Mouse (Mus musculus) heart, embryonic 16.5 days (tissue): ENCODE measurements around the gene Donson. TPM values are rescaled to one million over a fixed set of nuclear protein-coding genes. Genes with fewer than 3 reads are reported as not detected.
"Not testable (repeated sequence)": the region's sequence is repeated elsewhere in the genome, so short reads cannot be mapped to it uniquely, and the experiment has no call there.

Source experiments
- ATAC-seq: fragments of 200-750 bp; cut with Nextera tagmentation; replicated peaks from 2 replicates; pipeline ENCODE4 v1.8.0; 2017; ENCODE audit warnings: moderate number of reproducible peaks; ENCODE audit not compliant: insufficient read depth, low FRiP score; ENCODE audit errors: extremely low read depth
- H3K27ac ChIP-seq: fragments of 300-500 bp; sonication (generic); 2 replicates; pipeline ENCODE4 v1.5.1; 2014; ENCODE audit warnings: mild to moderate bottlenecking, low read length, control low read depth, moderate library complexity
- H3K27me3 ChIP-seq: fragments of 300-500 bp; sonication (generic); 2 replicates; pipeline ENCODE4 v1.6.1; 2014; ENCODE audit warnings: low read length, mixed read lengths; ENCODE audit not compliant: control insufficient read depth, insufficient read depth
- H3K36me3 ChIP-seq: fragments of 300-500 bp; sonication (generic); 2 replicates; pipeline ENCODE4 v1.6.1; 2014; ENCODE audit not compliant: control insufficient read depth, insufficient read depth
- H3K4me1 ChIP-seq: fragments of 300-500 bp; sonication (generic); 2 replicates; pipeline ENCODE4 v1.6.1; 2014; ENCODE audit warnings: low read length, mixed read lengths; ENCODE audit not compliant: control insufficient read depth, insufficient read depth
- H3K4me2 ChIP-seq: fragments of 300-500 bp; sonication (generic); 2 replicates; pipeline ENCODE4 v1.6.1; 2014; ENCODE audit warnings: low read depth, mild to moderate bottlenecking, control low read depth, low read length
- H3K4me3 ChIP-seq: fragments of 300-500 bp; sonication (generic); 2 replicates; pipeline ENCODE4 v1.5.1; 2014; ENCODE audit warnings: mild to moderate bottlenecking, control low read depth, low read length
- H3K9ac ChIP-seq: fragments of 300-500 bp; sonication (generic); 2 replicates; pipeline ENCODE4 v1.6.1; 2014; ENCODE audit warnings: low read length, control low read depth
- H3K9me3 ChIP-seq: fragments of 300-500 bp; sonication (generic); replicated peaks from 2 replicates; pipeline ENCODE4 v1.6.1; 2016; ENCODE audit warnings: low read length; ENCODE audit not compliant: control insufficient read depth
- WGBS: fragments of 180-500 bp; shearing (Covaris S2); extraction: QIAGEN DNeasy Blood & Tissue Kit; methylation state at CpG from one replicate; pipeline ENCODE4 v1.1.7; 2014; 5-methylcytosine and 5-hydroxymethylcytosine counted together
- polyA plus RNA-seq: library from polyadenylated mRNA; unstranded; fragments of >200 nt; fragmentation: Nextera tagmentation; extraction: Ambion mirVana; gene quantifications from 2 replicates; pipeline ENCODE4 v1.2.1, GENCODE M21; 2015

Donson gene
- polyA plus RNA-seq, 1 experiment from 2014 or later, result 10.8 TPM

DNA sequence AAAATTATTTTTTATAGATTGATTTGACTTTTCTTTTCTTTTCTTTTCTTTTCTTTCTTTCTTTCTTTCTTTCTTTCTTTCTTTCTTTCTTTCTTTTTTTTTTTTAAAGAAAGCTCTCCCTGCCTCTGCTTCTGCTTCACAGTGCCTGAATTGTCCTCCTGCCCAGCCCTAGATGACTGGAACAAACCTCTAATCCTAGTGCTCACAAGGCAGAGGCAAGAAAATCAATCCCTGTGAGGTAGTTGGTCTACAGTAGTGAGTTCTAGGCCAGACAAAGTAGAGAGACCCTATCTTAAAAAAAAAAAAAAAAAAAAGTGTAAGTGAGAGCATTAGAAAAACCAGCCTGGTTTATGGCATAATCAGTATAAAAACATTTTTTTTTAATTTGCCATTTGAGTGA, 38.8 kb downstream of the Donson start:
- Histone ChIP-seq H3K4me3 (no peak overlapping the region), H3K36me3 (peaks cover 12% of the 10 kb centered on the region), H3K4me1 (peaks cover 14% of the 10 kb centered on the region), H3K4me2 (peak overlapping the region; percentile 30; the same call in 1 of the 2 replicates), H3K27me3 (no peaks in the 10 kb centered on the region), H3K9me3 (no peaks in the 10 kb centered on the region), H3K27ac (no peak overlapping the region), H3K9ac (no peak overlapping the region)
- no peak for ATAC-seq

DNA sequence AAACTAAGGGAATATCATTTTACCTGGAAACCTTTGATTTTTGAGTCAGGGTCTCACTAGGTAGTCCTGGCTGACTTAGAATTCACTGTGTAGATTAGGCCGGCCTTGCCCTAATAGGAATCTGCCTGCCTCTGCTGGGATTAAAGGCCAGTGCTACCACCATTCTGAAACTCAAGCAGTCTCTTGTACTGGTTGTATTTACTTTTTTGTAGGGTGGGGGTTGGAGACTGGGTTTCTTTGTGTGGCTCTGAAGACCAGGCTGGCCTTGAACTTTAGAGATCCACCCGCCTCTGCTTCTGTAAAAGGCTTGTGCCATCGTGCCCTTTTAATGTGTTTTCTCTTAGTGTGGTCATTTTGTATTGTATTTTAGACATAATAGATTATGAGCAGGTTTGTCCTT, 39.3 kb downstream of the Donson start:
- H3K4me2 ChIP-seq, result peak overlapping the region; percentile 73
- no peaks in the 10 kb centered on the region for H3K27me3 ChIP-seq
- peak overlapping the region; percentile 45 for H3K4me3 ChIP-seq
- 48% methylated on average over 3 of the region's 3 CpGs for WGBS
- no peak for ATAC-seq
- peaks cover 14% of the 10 kb centered on the region for H3K4me1 ChIP-seq
- no peaks in the 10 kb centered on the region for H3K9me3 ChIP-seq
- H3K9ac ChIP-seq, result peak overlapping the region; percentile 58
- peaks cover 11% of the 10 kb centered on the region for H3K36me3 ChIP-seq
- no peak overlapping the region for H3K27ac ChIP-seq

DNA sequence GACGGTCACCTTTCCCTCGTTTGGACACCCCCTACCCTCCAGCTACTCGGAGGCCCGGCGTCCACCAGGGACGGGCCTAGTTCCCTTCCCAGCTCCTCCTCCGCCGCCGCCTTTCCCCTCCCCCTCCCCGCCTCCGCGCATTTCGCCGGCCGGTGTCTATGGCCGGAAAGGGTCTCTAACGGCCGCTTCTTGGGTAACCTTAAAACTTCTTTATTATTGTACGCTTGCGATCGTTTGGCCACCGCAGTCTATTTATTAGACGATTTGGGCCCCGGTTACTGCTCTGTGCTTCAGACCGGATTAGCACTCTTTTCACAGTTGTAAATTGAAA, 40.4 kb downstream of the Donson start:
- peak; percentile 64 for ATAC-seq
- WGBS, result 0% methylated on average over 25 of the region's 25 CpGs

DNA sequence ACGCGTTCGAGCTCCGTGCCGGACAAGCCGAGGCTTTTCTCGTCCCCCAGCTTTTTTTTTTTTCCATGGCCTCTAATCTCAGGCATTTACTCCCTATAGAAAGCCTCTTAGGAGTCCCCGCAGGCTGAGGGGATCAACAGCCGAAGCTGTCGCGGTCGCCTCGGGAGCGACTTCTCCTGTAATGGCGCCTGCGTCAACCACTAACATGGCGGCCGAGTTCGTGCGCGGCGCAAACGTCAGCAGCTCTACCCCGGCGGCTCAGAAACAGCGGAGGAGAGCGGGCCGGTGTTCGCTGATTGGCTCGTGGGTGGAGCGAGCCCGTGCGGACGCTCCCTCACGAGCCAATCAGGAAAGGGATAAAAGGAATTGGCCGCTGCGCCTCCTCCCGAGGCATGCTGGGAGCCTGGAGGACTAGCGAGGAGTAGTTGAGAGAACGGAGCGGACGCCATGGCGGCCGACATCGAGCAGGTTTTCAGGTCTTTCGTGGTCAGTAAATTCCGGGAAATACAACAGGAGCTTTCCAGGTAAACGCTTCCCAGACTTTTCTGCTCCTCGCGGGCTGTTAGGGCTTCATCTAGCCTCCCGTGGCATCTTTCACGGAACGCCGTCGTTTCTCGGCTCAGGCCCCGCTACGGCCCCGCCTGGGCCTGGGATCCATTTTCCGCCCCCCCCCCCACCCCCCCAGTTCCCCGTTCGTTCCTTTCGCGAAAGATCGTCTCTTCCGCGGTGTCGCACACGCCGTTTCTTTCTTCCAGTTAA, 40.9 kb downstream of the Donson start, which contains the start of gene Son:
Son (plus strand) TSS at position 46 of the 759 bp plus-strand sequence.
- peak within 1 kb of the TSS; percentile 100 for H3K27ac ChIP-seq
- peak; percentile 96 for ATAC-seq
- no peaks in the 10 kb centered on the region for H3K27me3 ChIP-seq
- H3K36me3 ChIP-seq, result peaks cover 11% of the 10 kb centered on the region
- H3K9ac ChIP-seq, result peak within 1 kb of the TSS; percentile 93
- under 1% methylated on average over 68 of the region's 70 CpGs for WGBS
- peak within 1 kb of the TSS; percentile 82 for H3K4me2 ChIP-seq
- peak within 1 kb of the TSS; percentile 72 for H3K4me3 ChIP-seq
- peaks cover 12% of the 10 kb centered on the region for H3K4me1 ChIP-seq
- H3K9me3 ChIP-seq, result no peaks in the 10 kb centered on the region

More for the DNA sequence above, 40.4 kb downstream of the Donson start:
- Histone ChIP-seq H3K27ac (peak overlapping the region; percentile 97), H3K36me3 (peaks cover 11% of the 10 kb centered on the region), H3K9ac (peak overlapping the region; percentile 89), H3K4me3 (peak overlapping the region; percentile 72), H3K4me1 (peaks cover 12% of the 10 kb centered on the region), H3K9me3 (no peaks in the 10 kb centered on the region), H3K4me2 (peak overlapping the region; percentile 73), H3K27me3 (no peaks in the 10 kb centered on the region)

DNA sequence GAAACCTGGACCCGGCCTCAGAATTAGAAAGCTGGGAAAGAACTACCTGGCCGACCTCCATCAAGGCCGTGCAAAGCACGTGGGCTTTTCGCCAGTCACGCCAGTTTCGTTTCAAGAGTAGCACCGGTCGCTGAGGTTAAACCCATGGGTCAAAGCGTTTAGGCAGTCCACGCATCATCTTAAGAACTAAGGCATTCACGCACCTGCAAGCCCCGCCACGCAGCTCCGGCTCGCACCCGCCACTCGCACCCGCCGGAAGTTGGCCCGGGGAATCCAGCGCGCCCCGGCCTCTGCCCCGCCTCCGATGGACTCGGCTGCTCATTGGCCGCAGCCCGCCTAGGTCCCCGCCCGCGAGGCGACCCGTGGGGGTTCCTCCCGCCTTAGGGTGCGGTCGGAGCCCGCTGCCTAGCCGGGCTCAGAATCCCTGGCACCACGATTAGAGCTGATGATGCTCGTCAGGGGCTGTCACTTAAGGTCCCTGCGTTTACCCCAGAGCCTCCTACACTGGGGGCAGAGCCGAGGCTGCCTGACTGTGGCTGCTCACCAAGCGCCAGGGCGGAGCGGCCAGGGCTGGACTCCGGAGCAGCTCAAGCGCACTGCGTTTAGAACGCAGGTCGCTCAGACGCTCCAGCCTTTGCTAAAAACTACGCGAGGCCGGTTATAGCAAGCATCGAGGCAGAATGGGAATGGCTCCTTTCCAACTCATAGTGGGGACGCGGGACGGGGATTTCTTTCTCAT, 41.7 kb downstream of the Donson start, which contains the start of gene Gart:
Gart (minus strand) TSS at position 272 of the 739 bp plus-strand sequence.
- peak; percentile 85 for ATAC-seq
- Histone ChIP-seq H3K36me3 (peaks cover 10% of the 10 kb centered on the region), H3K9me3 (no peaks in the 10 kb centered on the region), H3K9ac (peak within 1 kb of the TSS; percentile 93), H3K27ac (peak within 1 kb of the TSS; percentile 100), H3K4me2 (peak within 1 kb of the TSS; percentile 82), H3K4me1 (peaks cover 12% of the 10 kb centered on the region), H3K4me3 (peak within 1 kb of the TSS; percentile 72), H3K27me3 (no peaks in the 10 kb centered on the region)
- WGBS, result under 1% methylated on average over 58 of the region's 59 CpGs

DNA sequence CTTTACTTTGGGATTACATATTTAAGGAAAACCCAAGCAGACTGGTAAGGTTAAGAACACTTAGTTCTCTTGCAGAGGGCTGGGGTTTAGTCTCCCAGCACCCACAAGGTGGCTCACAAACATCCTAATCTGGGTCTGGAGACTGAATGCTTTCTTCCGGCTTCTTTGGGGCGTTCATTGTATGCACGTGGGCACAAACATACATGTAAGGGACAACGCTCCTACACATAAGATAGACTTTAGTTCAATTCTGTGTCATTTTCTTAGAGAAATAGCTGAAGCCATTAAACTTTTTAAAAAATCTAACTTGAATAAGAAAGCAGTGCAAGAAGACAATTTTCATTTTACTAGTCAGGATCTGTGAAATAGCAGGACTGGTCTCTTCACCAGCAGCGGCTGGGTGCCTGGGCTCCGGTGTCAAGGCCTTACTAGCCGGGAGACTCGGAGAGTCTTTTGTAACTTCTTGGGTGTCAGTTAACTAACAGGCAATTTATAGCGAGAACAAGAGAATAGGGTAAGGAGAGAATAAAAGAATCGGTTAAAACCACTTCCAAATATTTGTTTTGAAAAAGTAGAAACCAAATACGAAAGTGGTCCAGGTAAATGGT, 42.5 kb downstream of the Donson start:
- peak overlapping the region; percentile 93 for H3K9ac ChIP-seq
- no peaks in the 10 kb centered on the region for H3K9me3 ChIP-seq
- H3K4me1 ChIP-seq, result peaks cover 12% of the 10 kb centered on the region
- WGBS, result 1% methylated on average over 11 of the region's 11 CpGs
- peak overlapping the region; percentile 100 for H3K27ac ChIP-seq
- no peak for ATAC-seq
- no peaks in the 10 kb centered on the region for H3K27me3 ChIP-seq
- H3K4me3 ChIP-seq, result peak overlapping the region; percentile 72
- peak overlapping the region; percentile 82 for H3K4me2 ChIP-seq
- peaks cover 15% of the 10 kb centered on the region for H3K36me3 ChIP-seq

DNA sequence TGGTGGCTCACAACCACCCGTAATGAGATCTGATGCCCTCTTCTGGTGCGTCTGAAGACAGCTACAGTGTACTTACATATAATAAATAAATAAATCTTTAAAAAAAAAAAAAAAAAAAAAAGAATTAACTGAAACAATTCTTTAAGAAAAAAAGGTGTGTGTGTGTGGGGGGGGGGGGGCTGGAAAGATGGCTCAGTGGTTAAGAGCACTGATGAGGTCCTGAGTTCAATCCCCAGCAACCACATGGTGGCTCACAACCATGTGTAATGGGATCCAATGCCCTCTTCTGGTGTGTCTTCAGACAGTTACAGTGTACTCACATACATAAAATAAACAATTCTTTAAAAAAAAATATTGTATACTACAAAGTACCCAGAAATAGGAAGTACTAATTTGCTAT, 43.1 kb downstream of the Donson start:
- ATAC-seq, H3K27me3 ChIP-seq, H3K9ac ChIP-seq, H3K9me3 ChIP-seq, H3K4me2 ChIP-seq, H3K27ac ChIP-seq, H3K4me3 ChIP-seq: not testable (repeated sequence)
- peaks cover 16% of the 10 kb centered on the region for H3K36me3 ChIP-seq
- H3K4me1 ChIP-seq, result peaks cover 12% of the 10 kb centered on the region
- no CpG with 5 or more reads among the region's 2 CpGs for WGBS

DNA sequence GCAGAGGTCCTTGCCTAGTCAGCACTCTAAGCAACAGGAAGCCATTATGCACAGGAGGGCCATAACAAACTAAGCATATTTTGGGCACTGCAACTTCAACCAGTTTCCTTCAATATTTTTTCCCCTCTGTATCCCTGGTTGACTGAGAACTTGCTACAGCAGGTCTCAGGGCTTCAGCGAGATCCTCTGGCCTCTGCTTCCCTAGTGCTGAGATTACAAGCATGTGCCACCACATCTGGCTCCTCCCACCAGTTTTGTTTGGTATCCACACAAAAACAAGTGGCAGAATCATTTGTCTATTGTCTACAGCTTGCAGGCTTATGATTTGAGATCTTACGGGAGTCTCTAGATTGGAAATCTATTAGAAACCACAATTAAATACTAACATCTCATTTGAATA, 43.7 kb downstream of the Donson start:
- no peak overlapping the region for H3K4me3 ChIP-seq
- no peak overlapping the region for H3K4me2 ChIP-seq
- no peaks in the 10 kb centered on the region for H3K27me3 ChIP-seq
- H3K4me1 ChIP-seq, result peaks cover 10% of the 10 kb centered on the region
- H3K9me3 ChIP-seq, result no peaks in the 10 kb centered on the region
- 75% methylated on average over 2 of the region's 2 CpGs for WGBS
- no peak overlapping the region for H3K9ac ChIP-seq
- H3K27ac ChIP-seq, result no peak overlapping the region
- H3K36me3 ChIP-seq, result peaks cover 16% of the 10 kb centered on the region
- no peak for ATAC-seq

DNA sequence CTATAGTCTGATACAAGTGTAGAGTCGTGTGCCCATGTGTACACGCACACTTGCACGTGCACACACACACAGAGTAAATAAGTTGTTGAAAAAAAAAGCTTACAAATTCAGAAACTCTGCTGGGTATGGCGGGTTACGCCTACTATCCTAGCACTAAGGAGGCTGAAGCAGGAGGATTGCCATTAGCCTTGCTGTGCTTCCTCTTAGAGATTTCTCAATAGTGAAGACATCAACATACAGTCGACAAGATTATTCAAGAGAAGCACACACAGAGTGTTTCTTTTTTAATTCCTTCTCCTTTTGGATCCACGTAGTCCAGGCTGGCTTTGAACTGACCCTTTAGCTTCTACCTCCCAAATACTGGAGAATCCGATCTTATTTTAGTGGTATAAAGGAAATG, 48.4 kb downstream of the Donson start:
- no peak for ATAC-seq
- WGBS, result 90% methylated on average over 8 of the region's 8 CpGs
- no peak overlapping the region for H3K4me3 ChIP-seq
- H3K9ac ChIP-seq, result no peak overlapping the region
- no peaks in the 10 kb centered on the region for H3K9me3 ChIP-seq
- H3K27me3 ChIP-seq, result no peaks in the 10 kb centered on the region
- 0 out of 2 replicates have a peak, but pooled peaks cover 3% of the 10 kb centered on the region for H3K4me1 ChIP-seq
- no peak overlapping the region for H3K4me2 ChIP-seq
- peaks cover 51% of the 10 kb centered on the region for H3K36me3 ChIP-seq
- no peak overlapping the region for H3K27ac ChIP-seq
